Mouse (Mus musculus) G1E (cell line): ENCODE measurements around the gene Gm45713.

Experiments used
- CTCF ChIP-seq: IDR thresholded peaks from 2 replicates; pipeline ENCODE4 v1.5.1; 2012; ENCODE audit warnings: low read depth, low read length, inconsistent platforms, mixed read lengths
- GATA1 ChIP-seq: IDR thresholded peaks from 2 replicates; pipeline ENCODE4 v1.6.1; 2012; ENCODE audit warnings: borderline replicate concordance, low read length, inconsistent platforms, mixed read lengths
- TAL1 ChIP-seq: conservative IDR thresholded peaks from 2 replicates; pipeline ENCODE4 v1.6.1; 2012; ENCODE audit warnings: low read depth, low read length, inconsistent platforms, mixed read lengths

- TF ChIP-seq TAL1 (no peak), CTCF (no peak), GATA1 (no peak)
Measured at GRCm38 (mm10) chr7:45145460-45145859, 9.4 kb upstream of the Gm45713 start.
